ENCODE assay signal across 8 mouse cellular contexts in the genomic region with DNA sequence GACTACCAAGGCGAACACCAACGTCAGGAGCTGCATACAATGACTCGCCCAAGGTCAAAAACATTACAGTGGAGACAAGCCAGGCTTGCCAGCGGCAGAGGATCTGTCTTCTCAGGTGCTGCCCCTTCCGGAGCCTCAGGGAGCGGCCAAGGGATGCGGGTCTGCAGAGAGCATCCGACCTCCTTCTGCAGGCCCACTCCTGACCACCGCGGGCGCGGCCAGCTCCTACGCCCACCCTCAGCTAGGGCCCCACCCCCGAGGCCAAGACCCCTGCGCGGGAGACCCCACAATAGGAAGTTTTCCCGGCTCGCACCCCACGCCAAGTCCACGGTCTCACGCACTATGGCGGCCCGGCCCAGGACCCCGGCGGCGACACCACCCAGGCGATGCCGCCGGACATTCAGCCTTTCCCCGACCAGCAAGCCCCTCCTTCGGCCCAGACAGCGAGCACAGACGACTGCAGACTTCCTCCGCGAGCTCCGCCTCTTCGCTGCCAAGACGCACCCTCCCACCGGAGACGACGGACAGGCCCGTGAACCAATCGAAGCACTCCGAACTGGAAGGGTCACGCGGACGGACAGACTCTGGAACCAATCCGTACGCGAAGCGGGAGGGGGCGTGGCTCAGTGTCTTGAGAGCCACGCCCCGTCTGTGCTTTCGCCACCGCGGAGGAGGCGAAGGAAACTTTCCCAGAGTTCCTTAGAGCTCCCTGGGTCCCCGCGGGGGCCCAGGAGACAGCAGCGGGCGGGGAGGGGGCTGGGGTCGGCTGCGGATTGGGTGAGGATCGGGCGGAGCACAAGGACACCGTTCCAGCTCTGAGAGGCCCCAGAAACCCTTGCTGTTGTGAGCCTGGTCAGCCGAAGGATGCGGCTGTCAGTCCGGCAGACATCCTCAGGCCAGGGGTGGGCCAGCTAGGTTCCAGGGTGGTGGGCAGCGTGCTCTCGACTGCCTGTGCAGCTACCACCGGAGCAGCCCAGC. TPM values are rescaled to one million over a fixed set of nuclear protein-coding genes. Genes with fewer than 3 reads are reported as not detected.
DNase-seq lines count a peak whose midpoint lies in the region; ATAC-seq and TF ChIP-seq lines count a peak whose summit lies in the region.

A gene (minus strand): TSS at position 492 of the 978 bp plus-strand sequence.
A gene (plus strand): TSS at position 786 of the 978 bp plus-strand sequence.

- peak within 1 kb of the TSS; percentile 97 for H3K4me3 ChIP-seq in E14TG2a.4 (replicated peaks; ENCODE audit: low read length)
- peak within 1 kb of the TSS; percentile 79 for H3K4me3 ChIP-seq in forebrain, embryonic 12.5 days (replicated peaks)
- peak within 1 kb of the TSS; percentile 88 for H3K4me3 ChIP-seq in heart, postnatal 0 days (ENCODE audit: low read depth, low read length)
- H3K4me3 ChIP-seq in liver, embryonic 16.5 days (ENCODE audit: low read depth, low read length) = peak within 1 kb of the TSS; percentile 89
- H3K4me3 ChIP-seq in neural tube, embryonic 13.5 days = peak within 1 kb of the TSS; percentile 90
- peak within 1 kb of the TSS; percentile 91 for H3K4me3 ChIP-seq in testis, adult 2 months (ENCODE audit: control insufficient read depth, low read depth, low read length)

- DNase-seq in c-Kit-positive CD71-positive TER-119-positive erythroid progenitor cells, embryonic 14.5 days (ENCODE audit: low spot score) = peak; percentile 100
- peak; percentile 98 for DNase-seq in heart, postnatal 0 days (ENCODE audit: low spot score)
- DNase-seq in kidney, postnatal 4 days = peak; percentile 100

- peak within 1 kb of the TSS; percentile 77 for H3K9ac ChIP-seq in forebrain, embryonic 12.5 days
- peak within 1 kb of the TSS; percentile 84 for H3K9ac ChIP-seq in heart, postnatal 0 days (replicated peaks; ENCODE audit: low read depth, low read length)
- H3K9ac ChIP-seq in liver, embryonic 16.5 days (ENCODE audit: low read depth, low read length) = peak within 1 kb of the TSS; percentile 90
- peak within 1 kb of the TSS; percentile 94 for H3K9ac ChIP-seq in neural tube, embryonic 13.5 days

- H3K4me2 ChIP-seq in forebrain, embryonic 12.5 days = peak within 1 kb of the TSS; percentile 83
- peak within 1 kb of the TSS; percentile 77 for H3K4me2 ChIP-seq in heart, postnatal 0 days (ENCODE audit: low read depth, low read length)
- peak within 1 kb of the TSS; percentile 100 for H3K4me2 ChIP-seq in liver, embryonic 16.5 days (ENCODE audit: low read depth, low read length)
- peak within 1 kb of the TSS; percentile 85 for H3K4me2 ChIP-seq in neural tube, embryonic 13.5 days

- peak; percentile 73 for TF ChIP-seq POLR2A in testis, adult 2 months (IDR thresholded peaks at IDR 0.05; ENCODE audit: control insufficient read depth, low read depth, low read length)

- no peak for TF ChIP-seq CTCF in E14TG2a.4 (conservative IDR thresholded peaks at IDR 0.05; ENCODE audit: low read length)
- no peak for TF ChIP-seq CTCF in heart, postnatal 0 days (IDR thresholded peaks at IDR 0.05; ENCODE audit: low read depth)
- no peak for TF ChIP-seq CTCF in testis, adult 2 months (IDR thresholded peaks at IDR 0.05; ENCODE audit: control insufficient read depth, insufficient read depth, insufficient replicate concordance, low read depth, low read length)

- peaks cover 31% of the 10 kb centered on the region for H3K36me3 ChIP-seq in E14TG2a.4 (ENCODE audit: insufficient read depth, low read length)
- H3K36me3 ChIP-seq in forebrain, embryonic 12.5 days (replicated peaks) = peaks cover 28% of the 10 kb centered on the region
- peaks cover 16% of the 10 kb centered on the region for H3K36me3 ChIP-seq in heart, postnatal 0 days (replicated peaks; ENCODE audit: control insufficient read depth, insufficient read depth, low read length)
- H3K36me3 ChIP-seq in liver, embryonic 16.5 days (ENCODE audit: control insufficient read depth, insufficient read depth) = peaks cover 6% of the 10 kb centered on the region
- peaks cover 26% of the 10 kb centered on the region for H3K36me3 ChIP-seq in neural tube, embryonic 13.5 days
- no peaks in the 10 kb centered on the region for H3K36me3 ChIP-seq in testis, adult 2 months (ENCODE audit: control insufficient read depth, insufficient read depth, low read length)

- peak; percentile 74; the same call in 1 of the 2 replicates for TF ChIP-seq EP300 in heart, postnatal 0 days (IDR thresholded peaks at IDR 0.05; ENCODE audit: low read depth)

- H3K27me3 ChIP-seq in E14TG2a.4 (ENCODE audit: insufficient read depth, low read length) = no peaks in the 10 kb centered on the region
- H3K27me3 ChIP-seq in forebrain, embryonic 12.5 days = no peaks in the 10 kb centered on the region
- H3K27me3 ChIP-seq in heart, postnatal 0 days (ENCODE audit: control insufficient read depth, insufficient read depth, low read length) = no peaks in the 10 kb centered on the region
- H3K27me3 ChIP-seq in liver, embryonic 16.5 days (ENCODE audit: control insufficient read depth, insufficient read depth, low read depth, low read length) = no peaks in the 10 kb centered on the region
- no peaks in the 10 kb centered on the region for H3K27me3 ChIP-seq in neural tube, embryonic 13.5 days
- no peaks in the 10 kb centered on the region for H3K27me3 ChIP-seq in testis, adult 2 months (ENCODE audit: control insufficient read depth, insufficient read depth, low read length)

- peak within 1 kb of the TSS; percentile 94 for H3K27ac ChIP-seq in forebrain, embryonic 12.5 days
- peak within 1 kb of the TSS; percentile 95 for H3K27ac ChIP-seq in heart, postnatal 0 days (ENCODE audit: low read depth)
- H3K27ac ChIP-seq in liver, embryonic 16.5 days (ENCODE audit: low read length) = peak within 1 kb of the TSS; percentile 90
- peak within 1 kb of the TSS; percentile 97 for H3K27ac ChIP-seq in neural tube, embryonic 13.5 days (replicated peaks)
- H3K27ac ChIP-seq in testis, adult 2 months (ENCODE audit: control insufficient read depth, insufficient read depth, low read depth, low read length) = peak within 1 kb of the TSS; percentile 79

- H3K9me3 ChIP-seq in E14TG2a.4 (ENCODE audit: low read length) = no peaks in the 10 kb centered on the region
- H3K9me3 ChIP-seq in forebrain, embryonic 12.5 days = 0 out of 2 replicates have a peak, but pooled peaks cover 4% of the 10 kb centered on the region
- no peaks in the 10 kb centered on the region for H3K9me3 ChIP-seq in heart, postnatal 0 days (replicated peaks; ENCODE audit: control insufficient read depth, low read length)
- no peaks in the 10 kb centered on the region for H3K9me3 ChIP-seq in liver, embryonic 16.5 days (replicated peaks; ENCODE audit: control insufficient read depth, low read length)
- H3K9me3 ChIP-seq in neural tube, embryonic 13.5 days = no peaks in the 10 kb centered on the region

- H3K4me1 ChIP-seq in E14TG2a.4 (replicated peaks; ENCODE audit: low read depth, low read length) = peaks cover 28% of the 10 kb centered on the region
- peaks cover 39% of the 10 kb centered on the region for H3K4me1 ChIP-seq in forebrain, embryonic 12.5 days
- H3K4me1 ChIP-seq in heart, postnatal 0 days (ENCODE audit: control insufficient read depth, insufficient read depth) = peaks cover 22% of the 10 kb centered on the region; the same call in 1 of the 2 replicates
- H3K4me1 ChIP-seq in liver, embryonic 16.5 days (ENCODE audit: control insufficient read depth, low read depth, low read length) = peaks cover 17% of the 10 kb centered on the region
- H3K4me1 ChIP-seq in neural tube, embryonic 13.5 days (replicated peaks) = peaks cover 50% of the 10 kb centered on the region
- H3K4me1 ChIP-seq in testis, adult 2 months (ENCODE audit: control insufficient read depth, insufficient read depth, low read length) = peaks cover 7% of the 10 kb centered on the region; the same call in 1 of the 2 replicates

- WGBS in forebrain, embryonic 12.5 days = under 1% methylated on average over 70 of the region's 73 CpGs
- WGBS in heart, postnatal 0 days = under 1% methylated on average over 70 of the region's 73 CpGs
- under 1% methylated on average over 72 of the region's 73 CpGs for WGBS in liver, embryonic 16.5 days (ENCODE audit: insufficient replicate concordance)
- WGBS in neural tube, embryonic 13.5 days = under 1% methylated on average over 73 of the region's 73 CpGs

- peak; percentile 97 for ATAC-seq in forebrain, embryonic 12.5 days (ENCODE audit: low FRiP score)
- ATAC-seq in heart, postnatal 0 days (ENCODE audit: insufficient read depth, low read depth) = peak; percentile 94
- ATAC-seq in liver, embryonic 16.5 days (ENCODE audit: low read depth) = peak; percentile 94
- ATAC-seq in neural tube, embryonic 13.5 days (ENCODE audit: low read depth) = peak; percentile 97

RNA-seq across cellular contexts. Expression of the first gene that starts in this region (rescaled TPM):
- 143 TPM in 2 replicates for polyA plus RNA-seq in forebrain, embryonic 12.5 days (2016; fragmentation: Nextera tagmentation; extraction: Ambion mirVana)
- 81.0 and 94.7 TPM in 2 replicates for total RNA-seq in heart, postnatal 0 days (2014; rRNA removed; ENCODE audit: low replicate concordance)
- 77.3 and 81.2 TPM in 2 replicates for polyA plus RNA-seq in heart, postnatal 0 days (2015; fragmentation: Nextera tagmentation; extraction: Ambion mirVana)
- polyA plus RNA-seq in liver, embryonic 16.5 days (2015; fragmentation: Nextera tagmentation; extraction: Ambion mirVana) = 25.9 and 27.7 TPM in 2 replicates
- 133 and 134 TPM in 2 replicates for polyA plus RNA-seq in neural tube, embryonic 13.5 days (2015; fragmentation: Nextera tagmentation; extraction: Ambion mirVana)
- 12.0 and 12.6 TPM in 2 replicates for polyA plus RNA-seq in testis, adult 2 months (2012; rRNA removed)

RNA-seq across cellular contexts. Expression of the second gene that starts in this region (rescaled TPM):
- polyA plus RNA-seq in forebrain, embryonic 12.5 days (2016; fragmentation: Nextera tagmentation; extraction: Ambion mirVana) = 47.9 and 54.8 TPM in 2 replicates
- 19.8 and 43.1 TPM in 2 replicates for total RNA-seq in heart, postnatal 0 days (2014; rRNA removed; ENCODE audit: low replicate concordance)
- polyA plus RNA-seq in heart, postnatal 0 days (2015; fragmentation: Nextera tagmentation; extraction: Ambion mirVana) = 18.8 and 23.0 TPM in 2 replicates
- 10.6 and 12.2 TPM in 2 replicates for polyA plus RNA-seq in liver, embryonic 16.5 days (2015; fragmentation: Nextera tagmentation; extraction: Ambion mirVana)
- 44.4 and 51.2 TPM in 2 replicates for polyA plus RNA-seq in neural tube, embryonic 13.5 days (2015; fragmentation: Nextera tagmentation; extraction: Ambion mirVana)
- 22.2 and 23.7 TPM in 2 replicates for polyA plus RNA-seq in testis, adult 2 months (2012; rRNA removed)

Comparison
In these comparisons a context has a peak if more than half of its experiments do, and no peak if none do; other contexts are left out.
1. Peak in every context shown above with its lines: DNase-seq, ATAC-seq, H3K4me3 ChIP-seq and H3K27ac ChIP-seq.